Comparison of ENCODE assay signal across 17 mouse cellular contexts in the genomic region with DNA sequence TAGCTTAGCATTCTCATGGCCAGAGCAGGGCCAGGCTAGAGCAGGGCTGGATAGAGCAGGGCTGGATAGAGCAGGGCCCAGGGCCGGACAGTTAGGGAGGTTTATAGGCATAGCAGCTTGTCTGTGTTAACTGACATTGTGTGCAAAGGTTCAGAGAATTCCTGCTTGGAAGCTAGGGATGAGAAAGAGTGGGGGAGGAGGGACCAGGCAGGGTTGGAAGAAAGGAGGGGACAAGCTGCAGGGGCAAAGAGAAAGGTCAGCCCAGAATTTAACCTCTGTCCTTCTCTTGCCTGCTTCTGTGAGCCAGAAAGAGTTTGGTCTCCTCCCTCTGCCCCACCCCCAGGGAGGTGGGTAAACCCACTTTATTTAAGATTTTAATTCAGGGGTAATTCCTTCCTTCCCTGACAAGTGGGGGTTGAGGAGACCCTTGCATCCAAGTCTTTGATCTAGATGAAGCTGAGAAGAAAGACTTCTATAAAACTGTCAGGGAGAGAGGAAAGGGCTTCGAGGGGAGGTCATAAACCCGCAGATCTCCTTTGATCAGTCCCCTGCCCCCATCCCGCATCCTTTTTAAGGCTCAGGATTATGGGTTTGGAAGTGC.
DNase-seq lines count a peak whose midpoint lies in the region; ATAC-seq lines count a peak whose summit lies in the region.
"Had no signal": no experiment of that assay in that cellular context is flagged by ENCODE, and none has a peak within 500 bp of the region (broad histone marks: within the 10 kb centered on the region; RNA-seq: fewer than 3 reads in every experiment).

No protein-coding gene starts in this region.

- no peak overlapping the region for H3K4me3 ChIP-seq in forebrain, embryonic 13.5 days
- no peak overlapping the region for H3K4me3 ChIP-seq in forebrain, embryonic 16.5 days (replicated peaks; ENCODE audit: low read length)
- H3K4me3 ChIP-seq in limb, embryonic 15.5 days, result no peak overlapping the region
- H3K4me3 ChIP-seq: gastrocnemius, adult 2 months; liver, embryonic 13.5 days; midbrain, embryonic 12.5 days had no signal

- no peaks in the 10 kb centered on the region for H3K36me3 ChIP-seq in forebrain, embryonic 13.5 days (ENCODE audit: poor library complexity, severe bottlenecking)
- H3K36me3 ChIP-seq in forebrain, embryonic 16.5 days (ENCODE audit: control insufficient read depth, insufficient read depth), result no peaks in the 10 kb centered on the region
- H3K36me3 ChIP-seq in limb, embryonic 15.5 days, result no peaks in the 10 kb centered on the region
- H3K36me3 ChIP-seq: liver, embryonic 13.5 days; midbrain, embryonic 12.5 days had no signal

- peak; percentile 42 to 56 for DNase-seq in kidney, postnatal 4 days
- DNase-seq in kidney, adult 9 months, result no peak
- DNase-seq in embryo, embryonic 10.5 days (ENCODE audit: low spot score), result peak; percentile 88
- DNase-seq in cerebellum, postnatal 25 days, result no peak
- DNase-seq in cerebellum, adult 9-10 months, result no peak
- DNase-seq: adrenal gland, postnatal 10 days; cerebellum, postnatal 14 days; gastrocnemius, adult 2 months; heart, adult 18-20 months; heart, postnatal 10 days; liver, embryonic 13.5 days; lung, postnatal 10 days; thymus, postnatal 36 days had no signal

- no peak overlapping the region for H3K4me2 ChIP-seq in forebrain, embryonic 13.5 days
- H3K4me2 ChIP-seq in forebrain, embryonic 16.5 days (ENCODE audit: low read length), result no peak overlapping the region
- no peak overlapping the region for H3K4me2 ChIP-seq in limb, embryonic 15.5 days
- H3K4me2 ChIP-seq: liver, embryonic 13.5 days; midbrain, embryonic 12.5 days had no signal

- H3K4me1 ChIP-seq in forebrain, embryonic 13.5 days, result peaks cover 9% of the 10 kb centered on the region; the same call in 1 of the 2 replicates
- no peaks in the 10 kb centered on the region for H3K4me1 ChIP-seq in forebrain, embryonic 16.5 days (replicated peaks; ENCODE audit: control insufficient read depth, insufficient read depth, low read length)
- peaks cover 19% of the 10 kb centered on the region for H3K4me1 ChIP-seq in limb, embryonic 15.5 days

- H3K9me3 ChIP-seq in forebrain, embryonic 13.5 days (replicated peaks), result no peaks in the 10 kb centered on the region
- H3K9me3 ChIP-seq in forebrain, embryonic 16.5 days (ENCODE audit: control insufficient read depth, low read length), result no peaks in the 10 kb centered on the region
- H3K9me3 ChIP-seq in limb, embryonic 15.5 days, result no peaks in the 10 kb centered on the region
- H3K9me3 ChIP-seq: liver, embryonic 13.5 days; midbrain, embryonic 12.5 days had no signal

- 0 out of 2 replicates have a peak, but pooled peaks have one; percentile 21 for ATAC-seq in forebrain, embryonic 13.5 days
- no peak for ATAC-seq in forebrain, embryonic 16.5 days
- no peak for ATAC-seq in limb, embryonic 15.5 days (ENCODE audit: insufficient number of reproducible peaks, low FRiP score, low TSS enrichment, low read depth)

- 8% methylated on average over 4 of the region's 4 CpGs for WGBS in forebrain, embryonic 13.5 days
- WGBS in forebrain, embryonic 16.5 days, result 8% methylated on average over 4 of the region's 4 CpGs
- WGBS in limb, embryonic 15.5 days, result 22% methylated on average over 4 of the region's 4 CpGs

- no peaks in the 10 kb centered on the region for H3K27me3 ChIP-seq in forebrain, embryonic 13.5 days
- H3K27me3 ChIP-seq in forebrain, embryonic 16.5 days (replicated peaks; ENCODE audit: control insufficient read depth, insufficient read depth, low read length), result no peaks in the 10 kb centered on the region
- no peaks in the 10 kb centered on the region for H3K27me3 ChIP-seq in limb, embryonic 15.5 days

- no peak overlapping the region for H3K27ac ChIP-seq in forebrain, embryonic 13.5 days
- no peak overlapping the region for H3K27ac ChIP-seq in forebrain, embryonic 16.5 days (ENCODE audit: low read length)
- H3K27ac ChIP-seq in limb, embryonic 15.5 days, result 0 out of 2 replicates have a peak overlapping the region, but pooled peaks have one; percentile 12
- H3K27ac ChIP-seq: gastrocnemius, adult 2 months; liver, embryonic 13.5 days; midbrain, embryonic 12.5 days had no signal

- H3K9ac ChIP-seq in forebrain, embryonic 13.5 days, result no peak overlapping the region
- no peak overlapping the region for H3K9ac ChIP-seq in forebrain, embryonic 16.5 days (replicated peaks; ENCODE audit: low read depth, low read length)
- H3K9ac ChIP-seq in limb, embryonic 15.5 days, result no peak overlapping the region
- H3K9ac ChIP-seq: liver, embryonic 13.5 days; midbrain, embryonic 12.5 days had no signal

Comparison
In these comparisons a context has a peak if more than half of its experiments do, and no peak if none do; other contexts are left out.
1. DNase-seq: peak in kidney, postnatal 4 days (2 of 2) and embryo, embryonic 10.5 days (single experiment); none in kidney, adult 9 months (single experiment), cerebellum, postnatal 25 days (0 of 2) and cerebellum, adult 9-10 months (single experiment).